Mouse (Mus musculus) ES-E14 (cell line): Measurements from ENCODE around the gene Trpt1. TPM values are rescaled to one million over a fixed set of nuclear protein-coding genes. Genes with fewer than 3 reads are reported as not detected.
A peak's percentile ranks its signal among the peaks of the same experiment; 100 is the strongest.

ENCODE experiments used
- DNase-seq: peaks from one replicate; pipeline ENCODE4 v3.0.0-alpha.2; 2013; ENCODE audit warnings: low read depth, low spot score
- H3K27ac ChIP-seq: 2 replicates; pipeline ENCODE4 v1.5.1; 2012; ENCODE audit warnings: low read depth, mild to moderate bottlenecking, low read length, moderate library complexity, mixed read lengths; ENCODE audit not compliant: poor library complexity, insufficient read depth, severe bottlenecking
- H3K36me3 ChIP-seq: 2 replicates; pipeline ENCODE4 v1.6.1; 2012; ENCODE audit warnings: mild to moderate bottlenecking, low read length, moderate library complexity, mixed read lengths; ENCODE audit not compliant: control insufficient read depth, poor library complexity, insufficient read depth, severe bottlenecking
- H3K4me1 ChIP-seq, 2 experiments: fragments of 150-350 bp in 1 of 2; sonication (generic) in 1 of 2; 2 replicates each; pipeline ENCODE4 v1.6.1; 2012; ENCODE audit warnings: low read length in 2 of 2, mild to moderate bottlenecking in 1 of 2, mixed read lengths in 1 of 2; ENCODE audit not compliant: control insufficient read depth in 2 of 2, insufficient read depth in 2 of 2, poor library complexity in 1 of 2
- H3K4me3 ChIP-seq, 2 experiments: fragments of 150-350 bp in 1 of 2; sonication (generic) in 1 of 2; 2 replicates each; pipeline ENCODE4 v1.5.1; 2012; ENCODE audit warnings: low read length in 2 of 2, low read depth in 1 of 2, mild to moderate bottlenecking in 1 of 2, mixed read lengths in 1 of 2; ENCODE audit not compliant: insufficient read depth in 1 of 2, poor library complexity in 1 of 2, severe bottlenecking in 1 of 2
- H3K9ac ChIP-seq: 2 replicates; pipeline ENCODE4 v1.6.1; 2012; ENCODE audit warnings: low read depth, mild to moderate bottlenecking, low read length, mixed read lengths; ENCODE audit not compliant: poor library complexity, insufficient read depth, severe bottlenecking
- H3K9me3 ChIP-seq: fragments of 150-350 bp; sonication (generic); 2 replicates; pipeline ENCODE4 v1.6.1; 2012; ENCODE audit warnings: low read depth, mild to moderate bottlenecking, low read length; ENCODE audit not compliant: control insufficient read depth, insufficient read depth
- CHD2 ChIP-seq: IDR thresholded peaks from 2 replicates; pipeline ENCODE4 v1.6.1; 2014; ENCODE audit warnings: mild to moderate bottlenecking, low read depth, low read length, inconsistent platforms
- HCFC1 ChIP-seq: IDR thresholded peaks from 2 replicates; pipeline ENCODE4 v1.6.1; 2012; ENCODE audit warnings: low read length, inconsistent platforms, borderline replicate concordance; ENCODE audit not compliant: insufficient read depth
- MAFK ChIP-seq: IDR thresholded peaks from 2 replicates; pipeline ENCODE4 v1.6.1; 2014; ENCODE audit warnings: mild to moderate bottlenecking, low read depth, low read length, inconsistent platforms; ENCODE audit not compliant: insufficient read depth
- ZC3H11A ChIP-seq: IDR thresholded peaks from 2 replicates; pipeline ENCODE4 v1.6.1; 2012; ENCODE audit warnings: low read depth, mild to moderate bottlenecking, inconsistent platforms, low read length, borderline replicate concordance
- ZNF384 ChIP-seq: IDR thresholded peaks from 2 replicates; pipeline ENCODE4 v1.6.1; 2012; ENCODE audit warnings: low read depth, low read length, inconsistent platforms
- in situ Hi-C, 2 experiments: fragments of 600-800 bp; cut with MboI; formaldehyde crosslinking; loops; one replicate each; pipeline ENCODE4 v1.15.1; 2025; ENCODE audit warnings: low sequenced_read_pairs in 2 of 2, inconsistent platforms in 1 of 2; ENCODE audit not compliant: unreplicated experiment in 2 of 2
- total RNA-seq: library from RNA; depleted of rRNA; stranded (reverse); fragments of 300-350 nt; gene quantifications from 2 replicates; pipeline ENCODE4 v1.2.3, GENCODE M21; 2012

Gene Trpt1
- total RNA-seq, 1 experiment: 5.0 TPM

GRCm38 (mm10) chr19:6949951-6950350 lies 46.0 kb upstream of the Trpt1 start:
- in situ Hi-C loops: no loop called here
- no peaks in the 10 kb centered on the region for H3K9me3 ChIP-seq
- H3K27ac ChIP-seq: no peak overlapping the region
- peaks cover 0 to 21% of the 10 kb centered on the region in 2 experiments; a peak in 3 of 4 replicates for H3K4me1 ChIP-seq
- peak overlapping the region; percentile 80 for H3K4me3 ChIP-seq
- TF ChIP-seq MAFK (no peak), ZNF384 (no peak), ZC3H11A (no peak), CHD2 (no peak), HCFC1 (no peak)
- DNase-seq: no peak
- H3K9ac ChIP-seq: peak overlapping the region; percentile 81; the same call in 1 of the 2 replicates
- H3K36me3 ChIP-seq: peaks cover 10% of the 10 kb centered on the region

- peak overlapping the region; percentile 80 for H3K4me3 ChIP-seq
- peak overlapping the region; percentile 79; the same call in 1 of the 2 replicates for H3K27ac ChIP-seq
- H3K9ac ChIP-seq: peak overlapping the region; percentile 81
- H3K36me3 ChIP-seq: peaks cover 18% of the 10 kb centered on the region
- peak; percentile 85 for TF ChIP-seq HCFC1
- no peak for TF ChIP-seq CHD2
- in situ Hi-C loops: no loop called here
- no peaks in the 10 kb centered on the region for H3K9me3 ChIP-seq
- peaks cover 0 to 22% of the 10 kb centered on the region in 2 experiments; a peak in 3 of 4 replicates for H3K4me1 ChIP-seq
- no peak for DNase-seq
These were observed 45.2 kb upstream of the Trpt1 start for GRCm38 (mm10) chr19:6950613-6951153.

GRCm38 (mm10) chr19:6951381-6951968 lies 44.5 kb upstream of the Trpt1 start:
- H3K9ac ChIP-seq: peak overlapping the region; percentile 82
- H3K27ac ChIP-seq: peak overlapping the region; percentile 91
- no peaks in the 10 kb centered on the region for H3K9me3 ChIP-seq
- H3K4me1 ChIP-seq: peaks cover 0 to 25% of the 10 kb centered on the region in 2 experiments; a peak in 3 of 4 replicates
- TF ChIP-seq MAFK (no peak), HCFC1 (peak; percentile 87), CHD2 (no peak), ZC3H11A (no peak), ZNF384 (peak; percentile 96)
- DNase-seq: peak; percentile 80
- in situ Hi-C loops: no loop called here
- peaks cover 22% of the 10 kb centered on the region for H3K36me3 ChIP-seq
- H3K4me3 ChIP-seq: peak overlapping the region; percentile 80

- Histone ChIP-seq H3K9ac (peak overlapping the region; percentile 82), H3K36me3 (peaks cover 29% of the 10 kb centered on the region), H3K9me3 (no peaks in the 10 kb centered on the region), H3K4me3 (peak overlapping the region; percentile 80), H3K27ac (peak overlapping the region; percentile 91), H3K4me1 (peaks cover 0 to 24% of the 10 kb centered on the region in 2 experiments; a peak in 3 of 4 replicates)
- in situ Hi-C loops: no loop called here
- TF ChIP-seq ZNF384: no peak
- TF ChIP-seq ZC3H11A: no peak
- no peak for TF ChIP-seq HCFC1
- TF ChIP-seq CHD2: no peak
- TF ChIP-seq MAFK: no peak
- no peak for DNase-seq
These were observed 43.8 kb upstream of the Trpt1 start for GRCm38 (mm10) chr19:6951994-6952711.
